Mouse (Mus musculus) c-Kit-negative CD71-positive TER-119-positive erythroid progenitor cells, embryonic 14.5 days (primary cell): ENCODE results near the gene Myo1g.
"Not testable (repeated sequence)": the region's sequence is repeated elsewhere in the genome, so short reads cannot be mapped to it uniquely, and the experiment has no call there.

Experiments used
- DNase-seq: peaks from one replicate; pipeline ENCODE4 v3.0.0-alpha.2; 2013; ENCODE audit warnings: low read depth, low spot score

Gene Myo1g

GRCm38 (mm10) chr11:6529961-6530360 lies 9.2 kb upstream of the Myo1g start:
- no peak for DNase-seq

- DNase-seq, result peak; percentile 98
These were observed 7.6 kb upstream of the Myo1g start for GRCm38 (mm10) chr11:6528186-6529006.

- no peak for DNase-seq
These were observed 6.8 kb upstream of the Myo1g start for GRCm38 (mm10) chr11:6527256-6528185.

- DNase-seq, result not testable (repeated sequence)
These were observed 5.9 kb upstream of the Myo1g start for GRCm38 (mm10) chr11:6526526-6527255.

- DNase-seq, result no peak
These were observed 4.5 kb upstream of the Myo1g start for GRCm38 (mm10) chr11:6525241-6525640.

GRCm38 (mm10) chr11:6524880-6525238 lies 4.1 kb upstream of the Myo1g start:
- no peak for DNase-seq

- no peak for DNase-seq
These were observed 3.6 kb upstream of the Myo1g start for GRCm38 (mm10) chr11:6524165-6524879.

GRCm38 (mm10) chr11:6523662-6524088 lies 2.9 kb upstream of the Myo1g start:
- no peak for DNase-seq

DNA sequence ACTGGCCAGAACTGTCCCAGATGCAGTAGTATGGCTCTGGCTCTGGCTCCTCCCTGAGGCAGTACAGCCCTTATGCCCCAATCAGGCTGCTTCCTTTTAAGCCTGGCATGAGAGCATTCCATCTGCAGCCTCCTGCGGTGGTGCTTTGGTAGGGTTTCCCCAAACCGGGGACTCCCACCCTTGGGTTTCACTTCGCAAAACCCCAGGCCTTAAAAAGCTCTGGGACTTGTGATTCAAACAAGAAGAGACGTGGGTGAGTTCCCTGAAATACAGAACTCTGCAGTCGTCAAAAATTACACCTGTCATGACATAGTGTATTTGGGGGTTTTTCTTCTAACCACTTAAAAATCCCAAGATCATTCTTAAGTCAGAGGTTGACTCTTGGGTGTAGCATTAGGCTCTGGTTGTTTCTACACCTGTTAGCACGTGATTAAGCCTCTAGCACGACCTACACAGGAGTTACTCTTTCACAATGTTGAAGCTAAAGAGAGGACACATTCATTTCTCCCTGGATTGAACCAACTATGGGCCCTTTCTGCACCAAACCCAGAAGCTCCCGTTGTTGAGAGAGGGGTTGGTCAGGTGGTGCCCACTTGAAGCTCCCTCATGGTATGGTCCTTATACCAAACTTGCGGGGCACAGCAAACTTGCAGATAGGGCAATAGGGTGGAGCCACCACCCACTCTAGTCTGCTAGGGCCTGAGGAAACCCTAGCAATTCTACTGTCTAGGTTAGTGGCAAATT lies 2.2 kb upstream of the Myo1g start:
- no peak for DNase-seq

GRCm38 (mm10) chr11:6519491-6520033 lies 1.2 kb downstream of the Myo1g start:
- DNase-seq, result no peak

DNA sequence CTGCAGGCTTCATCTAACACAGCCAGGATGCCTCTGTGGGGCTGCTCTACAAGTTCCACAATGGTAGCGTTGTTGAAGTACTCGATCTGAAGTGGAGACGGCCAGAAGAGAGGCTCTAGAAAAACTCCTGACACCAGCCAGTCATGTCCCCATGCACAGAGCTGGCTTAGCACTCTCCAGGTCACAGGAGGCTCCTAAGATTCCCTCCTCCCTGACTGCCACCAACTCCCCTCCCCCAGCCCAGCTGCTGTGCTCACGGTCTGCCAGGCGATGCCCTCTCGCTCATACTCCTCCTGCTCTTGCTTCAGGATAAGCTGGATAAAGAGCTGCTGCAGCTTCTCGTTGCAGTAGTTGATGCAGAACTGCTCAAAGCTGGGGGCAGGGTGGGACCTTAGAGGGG lies 5.9 kb downstream of the Myo1g start:
- DNase-seq, result no peak

- DNase-seq, result no peak
These were observed 12.4 kb downstream of the Myo1g start for GRCm38 (mm10) chr11:6508269-6508876.

DNA sequence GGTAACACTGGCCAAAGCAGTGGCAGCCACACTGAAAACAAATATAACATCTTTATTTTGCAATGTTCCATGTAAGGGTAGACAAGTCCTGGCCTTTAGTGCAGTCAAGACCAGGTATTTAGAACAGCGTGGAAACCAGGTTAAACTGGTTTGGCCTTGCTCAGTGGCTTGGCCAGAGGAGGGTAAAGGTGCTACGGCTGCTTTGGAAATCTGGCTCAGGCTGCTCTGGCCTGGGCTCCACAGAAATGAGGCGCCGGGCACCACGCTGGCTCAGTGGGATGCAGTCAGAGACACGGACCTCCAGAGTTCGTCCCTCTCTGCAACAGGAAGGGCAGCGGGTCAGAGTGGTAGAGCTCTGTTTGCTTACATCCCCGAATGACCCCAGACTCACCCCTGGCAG lies 14.2 kb downstream of the Myo1g start:
- no peak for DNase-seq

GRCm38 (mm10) chr11:6504689-6505088 lies 16.1 kb downstream of the Myo1g start:
- DNase-seq, result no peak

GRCm38 (mm10) chr11:6504226-6504625 lies 16.5 kb downstream of the Myo1g start:
- no peak for DNase-seq

GRCm38 (mm10) chr11:6502506-6502905 lies 18.3 kb downstream of the Myo1g start:
- DNase-seq, result no peak

GRCm38 (mm10) chr11:6497311-6497948 lies 23.3 kb downstream of the Myo1g start:
- no peak for DNase-seq

DNA sequence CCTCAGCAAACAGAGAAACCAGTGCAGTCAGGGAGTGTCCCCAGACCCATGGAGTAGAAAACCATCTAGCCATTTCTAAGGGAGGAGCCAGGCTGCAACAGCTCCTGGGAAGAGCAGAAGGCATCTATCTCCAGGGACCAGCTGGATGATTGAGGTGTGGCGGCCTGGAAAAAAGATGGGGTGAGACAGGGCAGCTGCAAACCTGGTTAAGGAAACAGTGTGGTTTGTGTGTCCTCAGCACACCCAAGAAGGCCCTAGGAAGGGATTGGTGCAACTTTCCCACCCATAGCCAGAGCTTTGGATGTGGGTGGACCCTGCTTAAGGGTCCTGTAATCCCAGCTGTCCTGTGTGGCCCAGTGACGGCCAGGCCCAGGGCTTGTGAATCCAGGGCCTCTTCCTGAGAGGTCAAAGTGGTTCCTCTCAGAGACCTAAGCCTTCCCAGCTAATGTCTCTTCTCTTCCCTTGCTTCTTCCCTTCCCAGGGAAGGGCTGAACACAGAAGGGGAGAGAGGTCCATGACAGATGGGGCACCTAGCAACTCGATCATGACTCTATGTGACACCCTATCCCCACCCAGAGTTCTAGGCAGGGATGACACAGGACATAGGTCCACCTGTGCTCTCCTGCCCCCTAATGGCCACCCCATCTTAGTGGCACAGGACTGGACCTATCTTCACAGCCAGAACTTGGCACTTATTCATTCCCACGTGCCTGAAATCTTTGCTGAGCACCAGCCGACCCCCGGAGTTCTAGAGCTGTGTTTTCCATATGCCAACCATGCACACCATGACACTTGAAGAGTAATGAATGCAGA lies 30.9 kb downstream of the Myo1g start:
- DNase-seq, result no peak
